In genomic region chr9:3404372-3404771, GRCm38 (mm10) we compare ENCODE assay signal across 8 mouse cellular contexts. TPM values are rescaled to one million over a fixed set of nuclear protein-coding genes. Genes with fewer than 3 reads are reported as not detected.
DNase-seq lines count a peak whose midpoint lies in the region; ATAC-seq and TF ChIP-seq lines count a peak whose summit lies in the region.

No protein-coding gene starts in this region.

- H3K4me3 ChIP-seq in thymus, adult 2 months (ENCODE audit: control insufficient read depth, insufficient read depth, low read length) = peak overlapping the region; percentile 3; the same call in 1 of the 2 replicates
- peak overlapping the region; percentile 73 for H3K4me3 ChIP-seq in kidney, embryonic 15.5 days (replicated peaks)
- H3K4me3 ChIP-seq in liver, embryonic 15.5 days (replicated peaks) = peak overlapping the region; percentile 78
- peak overlapping the region; percentile 52 for H3K4me3 ChIP-seq in neural tube, embryonic 13.5 days

- peak overlapping the region; percentile 70 for H3K4me2 ChIP-seq in kidney, embryonic 15.5 days
- H3K4me2 ChIP-seq in liver, embryonic 15.5 days = peak overlapping the region; percentile 79
- peak overlapping the region; percentile 69 for H3K4me2 ChIP-seq in neural tube, embryonic 13.5 days

- H3K36me3 ChIP-seq in thymus, adult 2 months (ENCODE audit: control insufficient read depth, insufficient read depth, low read length) = no peaks in the 10 kb centered on the region
- H3K36me3 ChIP-seq in kidney, embryonic 15.5 days = no peaks in the 10 kb centered on the region
- no peaks in the 10 kb centered on the region for H3K36me3 ChIP-seq in liver, embryonic 15.5 days (replicated peaks)
- H3K36me3 ChIP-seq in neural tube, embryonic 13.5 days = no peaks in the 10 kb centered on the region

- no peaks in the 10 kb centered on the region for H3K9me3 ChIP-seq in kidney, embryonic 15.5 days (replicated peaks)
- no peaks in the 10 kb centered on the region for H3K9me3 ChIP-seq in liver, embryonic 15.5 days (replicated peaks)
- no peaks in the 10 kb centered on the region for H3K9me3 ChIP-seq in neural tube, embryonic 13.5 days

- no peak for TF ChIP-seq POLR2A in thymus, adult 2 months (IDR thresholded peaks at IDR 0.05; ENCODE audit: control insufficient read depth, extremely low read depth, insufficient read depth, low read length, poor library complexity)

- TF ChIP-seq CTCF in thymus, adult 2 months (IDR thresholded peaks at IDR 0.05; ENCODE audit: borderline replicate concordance, control insufficient read depth, extremely low read depth, insufficient read depth, low read length, poor library complexity) = no peak

- DNase-seq in thymus, adult 2 months = peak; percentile 10
- no peak for DNase-seq in thymus, adult 18-20 months
- peak; percentile 10 to 34 for DNase-seq in cerebellum, postnatal 10 days
- DNase-seq in gonadal fat pad, adult 2 months (ENCODE audit: low read depth) = peak; percentile 26
- no peak for DNase-seq in testis, postnatal 14 days (ENCODE audit: low spot score)

- H3K27me3 ChIP-seq in thymus, adult 2 months (ENCODE audit: control insufficient read depth, insufficient read depth, low read length) = no peaks in the 10 kb centered on the region
- no peaks in the 10 kb centered on the region for H3K27me3 ChIP-seq in kidney, embryonic 15.5 days
- H3K27me3 ChIP-seq in liver, embryonic 15.5 days = no peaks in the 10 kb centered on the region
- H3K27me3 ChIP-seq in neural tube, embryonic 13.5 days = no peaks in the 10 kb centered on the region

- peak overlapping the region; percentile 65 for H3K9ac ChIP-seq in kidney, embryonic 15.5 days
- H3K9ac ChIP-seq in liver, embryonic 15.5 days = peak overlapping the region; percentile 69
- H3K9ac ChIP-seq in neural tube, embryonic 13.5 days = peak overlapping the region; percentile 77

- no peak overlapping the region for H3K27ac ChIP-seq in thymus, adult 2 months (ENCODE audit: control insufficient read depth, insufficient read depth, low read length)
- H3K27ac ChIP-seq in kidney, embryonic 15.5 days = peak overlapping the region; percentile 90
- peak overlapping the region; percentile 81 for H3K27ac ChIP-seq in liver, embryonic 15.5 days (replicated peaks)
- no peak overlapping the region for H3K27ac ChIP-seq in neural tube, embryonic 13.5 days (replicated peaks)

- WGBS in thymus, adult 2 months = 2% methylated on average over 13 of the region's 13 CpGs
- WGBS in kidney, embryonic 15.5 days = 2% methylated on average over 13 of the region's 13 CpGs
- under 1% methylated on average over 13 of the region's 13 CpGs for WGBS in liver, embryonic 15.5 days (ENCODE audit: insufficient replicate concordance)
- WGBS in neural tube, embryonic 13.5 days = 3% methylated on average over 13 of the region's 13 CpGs

- H3K4me1 ChIP-seq in thymus, adult 2 months (replicated peaks; ENCODE audit: control insufficient read depth, insufficient read depth, low read length) = no peaks in the 10 kb centered on the region
- H3K4me1 ChIP-seq in kidney, embryonic 15.5 days = peaks cover 4% of the 10 kb centered on the region; the same call in 1 of the 2 replicates
- H3K4me1 ChIP-seq in liver, embryonic 15.5 days (replicated peaks) = peaks cover 8% of the 10 kb centered on the region; the same call in 1 of the 2 replicates
- H3K4me1 ChIP-seq in neural tube, embryonic 13.5 days (replicated peaks) = peaks cover 15% of the 10 kb centered on the region; the same call in 1 of the 2 replicates

- peak; percentile 27; the same call in 1 of the 2 replicates for ATAC-seq in kidney, embryonic 15.5 days (replicated peaks; ENCODE audit: low FRiP score)
- ATAC-seq in liver, embryonic 15.5 days (ENCODE audit: insufficient read depth) = no peak
- peak; percentile 54; the same call in 1 of the 2 replicates for ATAC-seq in neural tube, embryonic 13.5 days (ENCODE audit: low read depth)

RNA-seq across cellular contexts. Expression of gene Cwf19l2, which starts 1.0 kb away (rescaled TPM):
- 0.92 and 0.96 TPM in 2 replicates for polyA plus RNA-seq in thymus, adult 2 months (2012; rRNA removed)
- polyA plus RNA-seq in gonadal fat pad, adult 2 months (2012; rRNA removed) = 0.80 and 1.5 TPM in 2 replicates
- 15.7 and 17.2 TPM in 2 replicates for polyA plus RNA-seq in kidney, embryonic 15.5 days (2015; fragmentation: Nextera tagmentation; extraction: Ambion mirVana)
- polyA plus RNA-seq in liver, embryonic 15.5 days (2015; fragmentation: Nextera tagmentation; extraction: Ambion mirVana) = 3.3 and 3.7 TPM in 2 replicates
- polyA plus RNA-seq in neural tube, embryonic 13.5 days (2015; fragmentation: Nextera tagmentation; extraction: Ambion mirVana) = 10.8 and 11.4 TPM in 2 replicates

Comparison
In these comparisons a context has a peak if more than half of its experiments do, and no peak if none do; other contexts are left out.
1. DNase-seq: peak in thymus, adult 2 months (single experiment), cerebellum, postnatal 10 days (2 of 2) and gonadal fat pad, adult 2 months (single experiment); none in thymus, adult 18-20 months (0 of 2) and testis, postnatal 14 days (single experiment).
2. H3K27ac ChIP-seq: peak in kidney, embryonic 15.5 days (single experiment) and liver, embryonic 15.5 days (single experiment); none in thymus, adult 2 months (single experiment) and neural tube, embryonic 13.5 days (single experiment).
3. H3K4me3 ChIP-seq: peak in every context shown above with its lines; median percentile 78 in liver, embryonic 15.5 days; 73 in kidney, embryonic 15.5 days; 52 in neural tube, embryonic 13.5 days; 3 in thymus, adult 2 months.
4. Peak in every context shown above with its lines, with median percentiles within 50 percentile points of each other: H3K4me2 ChIP-seq and H3K9ac ChIP-seq.